Mouse (Mus musculus) macrophage (primary cell): Measurements from ENCODE around the gene Astn1. TPM values are rescaled to one million over a fixed set of nuclear protein-coding genes. Genes with fewer than 3 reads are reported as not detected.

ENCODE experiments used
- H3K27ac ChIP-seq: fragments of 350-480 bp; formaldehyde crosslinking; 2 replicates; pipeline ENCODE4 v1.9.0; 2021
- H3K36me3 ChIP-seq: fragments of 350-480 bp; formaldehyde crosslinking; 2 replicates; pipeline ENCODE4 v1.9.0; 2021; ENCODE audit errors: inconsistent target
- H3K4me3 ChIP-seq: fragments of 350-480 bp; formaldehyde crosslinking; 2 replicates; pipeline ENCODE4 v1.9.0; 2021; ENCODE audit errors: inconsistent target
- H3K79me2 ChIP-seq: fragments of 350-480 bp; formaldehyde crosslinking; 2 replicates; pipeline ENCODE4 v1.9.0; 2021; ENCODE audit errors: inconsistent target
- WGBS: methylation state at CpG from one replicate; pipeline ENCODE4 v1.1.7; 2026; ENCODE audit warnings: inconsistent platforms; ENCODE audit not compliant: missing documents; 5-methylcytosine and 5-hydroxymethylcytosine counted together
- polyA plus RNA-seq: library from polyadenylated mRNA; stranded (reverse); fragments of 250-400 nt; gene quantifications from 3 replicates; pipeline ENCODE4 v1.2.4, GENCODE M21; 2018; ENCODE audit warnings: inconsistent platforms

Astn1 gene
- polyA plus RNA-seq, 1 experiment from 2014 or later: not detected

GRCm38 (mm10) chr1:158653808-158654520 lies 291.9 kb downstream of the Astn1 start:
- WGBS: 41% methylated on average over 4 of the region's 4 CpGs

GRCm38 (mm10) chr1:158654571-158655205 lies 292.6 kb downstream of the Astn1 start:
- WGBS: 28% methylated on average over 3 of the region's 3 CpGs
- Histone ChIP-seq H3K27ac (no peak overlapping the region), H3K36me3 (no peaks in the 10 kb centered on the region), H3K79me2 (no peaks in the 10 kb centered on the region), H3K4me3 (no peak overlapping the region)

More at GRCm38 (mm10) chr1:158653808-158654520, 291.9 kb downstream of the Astn1 start:
- Histone ChIP-seq H3K4me3 (no peak overlapping the region), H3K36me3 (no peaks in the 10 kb centered on the region), H3K79me2 (no peaks in the 10 kb centered on the region), H3K27ac (no peak overlapping the region)

- Histone ChIP-seq H3K36me3 (no peaks in the 10 kb centered on the region), H3K79me2 (no peaks in the 10 kb centered on the region), H3K27ac (no peak overlapping the region), H3K4me3 (no peak overlapping the region)
- WGBS: 95% methylated on average over 6 of the region's 6 CpGs
These were observed 294.9 kb downstream of the Astn1 start for GRCm38 (mm10) chr1:158656986-158657385.

GRCm38 (mm10) chr1:158666001-158666400 lies 303.9 kb downstream of the Astn1 start:
- H3K27ac ChIP-seq: no peak overlapping the region
- H3K79me2 ChIP-seq: no peaks in the 10 kb centered on the region
- no peak overlapping the region for H3K4me3 ChIP-seq
- WGBS: 43% methylated on average over 3 of the region's 3 CpGs
- H3K36me3 ChIP-seq: no peaks in the 10 kb centered on the region

- no peaks in the 10 kb centered on the region for H3K36me3 ChIP-seq
- H3K4me3 ChIP-seq: no peak overlapping the region
- H3K27ac ChIP-seq: no peak overlapping the region
- 35% methylated on average over 3 of the region's 3 CpGs for WGBS
- no peaks in the 10 kb centered on the region for H3K79me2 ChIP-seq
These were observed 308.0 kb downstream of the Astn1 start for GRCm38 (mm10) chr1:158669971-158670592.

- Histone ChIP-seq H3K36me3 (no peaks in the 10 kb centered on the region), H3K79me2 (no peaks in the 10 kb centered on the region), H3K27ac (no peak overlapping the region), H3K4me3 (no peak overlapping the region)
- WGBS: 10% methylated on average over 1 of the region's 1 CpGs
These were observed 325.7 kb downstream of the Astn1 start for GRCm38 (mm10) chr1:158687726-158688125.

GRCm38 (mm10) chr1:158697423-158697822 lies 335.4 kb downstream of the Astn1 start:
- 66% methylated on average over 3 of the region's 3 CpGs for WGBS
- no peaks in the 10 kb centered on the region for H3K36me3 ChIP-seq
- H3K79me2 ChIP-seq: no peaks in the 10 kb centered on the region
- H3K27ac ChIP-seq: no peak overlapping the region
- no peak overlapping the region for H3K4me3 ChIP-seq

GRCm38 (mm10) chr1:158697859-158698569 lies 335.9 kb downstream of the Astn1 start:
- no peak overlapping the region for H3K4me3 ChIP-seq
- H3K27ac ChIP-seq: no peak overlapping the region
- H3K79me2 ChIP-seq: no peaks in the 10 kb centered on the region
- 63% methylated on average over 10 of the region's 10 CpGs for WGBS
- H3K36me3 ChIP-seq: no peaks in the 10 kb centered on the region

- H3K27ac ChIP-seq: no peak overlapping the region
- WGBS: 87% methylated on average over 2 of the region's 2 CpGs
- no peaks in the 10 kb centered on the region for H3K79me2 ChIP-seq
- no peaks in the 10 kb centered on the region for H3K36me3 ChIP-seq
- no peak overlapping the region for H3K4me3 ChIP-seq
These were observed 337.2 kb downstream of the Astn1 start for GRCm38 (mm10) chr1:158699276-158699675.

- Histone ChIP-seq H3K79me2 (no peaks in the 10 kb centered on the region), H3K36me3 (no peaks in the 10 kb centered on the region), H3K4me3 (no peak overlapping the region), H3K27ac (no peak overlapping the region)
- WGBS: 84% methylated on average over 2 of the region's 2 CpGs
These were observed 338.1 kb downstream of the Astn1 start for GRCm38 (mm10) chr1:158700147-158700546.

GRCm38 (mm10) chr1:158701336-158701735 lies 339.3 kb downstream of the Astn1 start:
- no peaks in the 10 kb centered on the region for H3K79me2 ChIP-seq
- 93% methylated on average over 1 of the region's 1 CpGs for WGBS
- H3K36me3 ChIP-seq: no peaks in the 10 kb centered on the region
- no peak overlapping the region for H3K27ac ChIP-seq
- no peak overlapping the region for H3K4me3 ChIP-seq

GRCm38 (mm10) chr1:158713301-158714095 lies 351.4 kb downstream of the Astn1 start:
- WGBS: 71% methylated on average over 5 of the region's 5 CpGs
- H3K36me3 ChIP-seq: no peaks in the 10 kb centered on the region
- H3K79me2 ChIP-seq: no peaks in the 10 kb centered on the region
- no peak overlapping the region for H3K27ac ChIP-seq
- no peak overlapping the region for H3K4me3 ChIP-seq

- H3K27ac ChIP-seq: no peak overlapping the region
- no peak overlapping the region for H3K4me3 ChIP-seq
- 71% methylated on average over 3 of the region's 4 CpGs for WGBS
- no peaks in the 10 kb centered on the region for H3K36me3 ChIP-seq
- no peaks in the 10 kb centered on the region for H3K79me2 ChIP-seq
These were observed 370.9 kb downstream of the Astn1 start for GRCm38 (mm10) chr1:158732868-158733496.
